Mouse (Mus musculus) CH12.LX (cell line): ENCODE results near the gene Icmt.

Experiments used
- HCFC1 ChIP-seq: IDR thresholded peaks from 2 replicates; pipeline ENCODE4 v1.6.1; 2012; ENCODE audit warnings: low read depth, mild to moderate bottlenecking, inconsistent platforms, low read length, improper control_type of control experiment
- UBTF ChIP-seq: IDR thresholded peaks from 2 replicates; pipeline ENCODE4 v1.6.1; 2012; ENCODE audit warnings: low read depth, mild to moderate bottlenecking, inconsistent platforms, low read length, improper control_type of control experiment, moderate library complexity

GRCm38 (mm10) chr4:152286183-152286582 is 10.8 kb upstream of the Icmt start:
- TF ChIP-seq UBTF (no peak), HCFC1 (no peak)
